Mouse (Mus musculus) limb, embryonic 15.5 days (tissue): Measurements from ENCODE around the gene Idnk. TPM values are rescaled to one million over a fixed set of nuclear protein-coding genes. Genes with fewer than 3 reads are reported as not detected.

Source experiments
- ATAC-seq: fragments of 200-750 bp; cut with Nextera tagmentation; 2 replicates; pipeline ENCODE4 v1.8.0; 2017; ENCODE audit warnings: low read depth, moderate TSS enrichment; ENCODE audit not compliant: insufficient number of reproducible peaks, low FRiP score, low TSS enrichment
- H3K27ac ChIP-seq: fragments of 300-500 bp; sonication (generic); 2 replicates; pipeline ENCODE4 v1.5.1; 2015; ENCODE audit warnings: moderate library complexity, mild to moderate bottlenecking, inconsistent platforms
- H3K27me3 ChIP-seq: fragments of 300-500 bp; sonication (generic); 2 replicates; pipeline ENCODE4 v1.6.1; 2015; ENCODE audit warnings: inconsistent platforms
- H3K36me3 ChIP-seq: fragments of 300-500 bp; sonication (generic); 2 replicates; pipeline ENCODE4 v1.6.1; 2015; ENCODE audit warnings: inconsistent platforms
- H3K4me1 ChIP-seq: fragments of 300-500 bp; sonication (generic); 2 replicates; pipeline ENCODE4 v1.6.1; 2015; ENCODE audit warnings: inconsistent platforms
- H3K4me2 ChIP-seq: fragments of 300-500 bp; sonication (generic); 2 replicates; pipeline ENCODE4 v1.6.1; 2015; ENCODE audit warnings: mild to moderate bottlenecking, inconsistent platforms
- H3K4me3 ChIP-seq: fragments of 300-500 bp; sonication (generic); 2 replicates; pipeline ENCODE4 v1.5.1; 2015; ENCODE audit warnings: mild to moderate bottlenecking, inconsistent platforms
- H3K9ac ChIP-seq: fragments of 300-500 bp; sonication (generic); 2 replicates; pipeline ENCODE4 v1.6.1; 2015; ENCODE audit warnings: inconsistent platforms
- H3K9me3 ChIP-seq: fragments of 300-500 bp; sonication (generic); 2 replicates; pipeline ENCODE4 v1.6.1; 2016; ENCODE audit warnings: inconsistent platforms
- WGBS: fragments of 180-500 bp; shearing (Covaris S2); methylation state at CpG from one replicate; pipeline ENCODE4 v1.1.7; 2015; 5-methylcytosine and 5-hydroxymethylcytosine counted together
- polyA plus RNA-seq: library from polyadenylated mRNA; unstranded; fragments of >200 nt; fragmentation: Nextera tagmentation; extraction: Ambion mirVana; gene quantifications from 2 replicates; pipeline ENCODE4 v1.2.1, GENCODE M21; 2015

The Idnk gene
- 29.3 and 33.0 TPM in 2 replicates for polyA plus RNA-seq

DNA sequence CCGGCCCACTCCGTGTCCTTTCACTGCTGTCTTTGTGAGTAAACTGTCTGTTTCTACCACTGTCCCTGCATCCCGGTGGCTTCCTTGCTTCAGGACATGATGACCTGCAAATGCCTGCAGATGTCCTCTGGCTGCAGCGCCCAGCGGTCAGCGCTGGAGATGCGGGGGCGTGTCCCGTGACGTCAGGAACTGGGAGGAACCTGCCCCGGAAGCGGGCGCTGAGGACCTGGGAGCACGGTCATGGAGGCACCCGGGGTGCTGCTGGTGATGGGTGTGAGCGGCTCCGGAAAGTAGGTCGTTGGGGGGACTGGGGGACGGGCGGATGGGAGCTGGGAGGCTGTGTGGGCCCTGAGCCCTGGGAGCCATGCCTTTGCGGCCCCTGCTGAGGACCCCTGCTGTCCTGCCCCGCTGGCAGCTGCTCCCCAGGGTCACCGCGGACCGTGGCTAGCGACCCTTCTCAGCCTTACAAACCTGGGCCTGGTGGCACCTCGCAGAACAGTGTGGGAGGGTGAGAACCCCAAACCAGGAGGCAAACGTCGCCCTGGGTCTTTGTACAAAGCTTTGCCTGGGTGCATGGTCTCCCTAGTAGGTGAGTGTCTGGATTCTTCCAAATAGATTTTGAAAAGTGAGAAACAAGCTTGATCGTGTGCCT, at the start of gene Idnk:
TSS of gene Idnk (plus strand) at position 203 of the 652 bp plus-strand sequence.
- Histone ChIP-seq H3K36me3 (peaks cover 20% of the 10 kb centered on the region), H3K27ac (peak within 1 kb of the TSS; percentile 69), H3K4me2 (peak within 1 kb of the TSS; percentile 95), H3K9me3 (no peaks in the 10 kb centered on the region), H3K4me3 (peak within 1 kb of the TSS; percentile 86), H3K4me1 (peaks cover 6% of the 10 kb centered on the region), H3K27me3 (no peaks in the 10 kb centered on the region), H3K9ac (peak within 1 kb of the TSS; percentile 76)
- ATAC-seq: peak; percentile 63; the same call in 1 of the 2 replicates
- WGBS: under 1% methylated on average over 30 of the region's 30 CpGs

DNA sequence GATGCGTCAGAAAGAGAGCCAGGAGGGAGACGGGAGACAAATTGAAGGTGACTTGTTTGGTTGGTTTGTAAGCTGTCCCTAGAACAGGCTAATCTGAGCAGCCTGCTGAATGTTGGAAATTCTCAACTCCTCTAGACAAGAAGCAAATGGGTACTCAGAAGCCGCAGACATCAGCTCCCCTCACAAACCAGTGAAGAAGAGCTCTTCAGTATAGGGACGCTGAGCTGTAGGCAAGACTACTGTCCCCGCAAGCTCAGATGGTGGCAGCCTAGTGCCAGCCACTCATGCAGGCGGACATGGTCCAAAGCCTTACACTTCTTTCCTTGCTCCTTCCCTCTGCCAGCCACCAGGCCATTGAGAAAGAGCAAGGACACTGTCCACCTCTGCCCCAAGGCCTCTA, 46.1 kb upstream of the Idnk start:
- Histone ChIP-seq H3K27ac (no peak overlapping the region), H3K27me3 (no peaks in the 10 kb centered on the region), H3K9ac (no peak overlapping the region), H3K9me3 (no peaks in the 10 kb centered on the region), H3K4me1 (peaks cover 25% of the 10 kb centered on the region), H3K36me3 (no peaks in the 10 kb centered on the region; the same call in 1 of the 2 replicates), H3K4me2 (no peak overlapping the region), H3K4me3 (no peak overlapping the region)
- whole genome bisulfite sequencing: 92% methylated on average over 6 of the region's 6 CpGs
- ATAC-seq: no peak

- Histone ChIP-seq H3K27ac (no peak overlapping the region), H3K4me1 (peaks cover 25% of the 10 kb centered on the region)
- WGBS: 57% methylated on average over 10 of the region's 10 CpGs
Observed at GRCm38 (mm10) chr13:58112191-58112590, 45.3 kb upstream of the Idnk start.

DNA sequence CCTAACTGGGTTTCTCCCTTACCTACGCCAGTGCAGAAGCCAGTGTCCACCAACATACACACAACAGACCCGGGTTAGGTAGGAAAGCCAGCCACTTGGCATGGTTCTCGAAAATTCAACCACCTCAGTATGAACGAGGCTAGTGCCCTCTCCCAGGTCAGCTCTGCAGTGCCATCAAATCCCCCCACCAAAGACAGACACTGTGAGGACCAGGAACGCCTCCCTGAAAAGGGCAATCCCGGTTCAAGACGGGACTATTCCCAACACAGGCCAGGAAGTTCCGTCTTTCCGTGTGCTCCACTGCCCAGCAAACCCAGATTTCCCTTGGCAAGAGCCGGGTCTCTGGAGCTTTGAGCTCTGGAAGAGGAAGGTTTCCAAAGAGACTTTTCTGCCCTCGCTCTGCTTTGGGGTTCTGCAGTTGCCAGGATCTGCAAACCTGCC, 44.8 kb upstream of the Idnk start:
- Histone ChIP-seq H3K9me3 (no peaks in the 10 kb centered on the region), H3K4me2 (peak overlapping the region; percentile 86), H3K9ac (peak overlapping the region; percentile 45), H3K27me3 (no peaks in the 10 kb centered on the region), H3K4me3 (peak overlapping the region; percentile 55), H3K27ac (peak overlapping the region; percentile 78), H3K36me3 (no peaks in the 10 kb centered on the region), H3K4me1 (peaks cover 25% of the 10 kb centered on the region)
- ATAC-seq: no peak
- 15% methylated on average over 11 of the region's 11 CpGs for WGBS

More at GRCm38 (mm10) chr13:58112191-58112590, 45.3 kb upstream of the Idnk start:
- Histone ChIP-seq H3K4me2 (peak overlapping the region; percentile 86), H3K9ac (peak overlapping the region; percentile 45; the same call in 1 of the 2 replicates), H3K27me3 (no peaks in the 10 kb centered on the region), H3K9me3 (no peaks in the 10 kb centered on the region), H3K36me3 (no peaks in the 10 kb centered on the region), H3K4me3 (peak overlapping the region; percentile 55)
- no peak for ATAC-seq

DNA sequence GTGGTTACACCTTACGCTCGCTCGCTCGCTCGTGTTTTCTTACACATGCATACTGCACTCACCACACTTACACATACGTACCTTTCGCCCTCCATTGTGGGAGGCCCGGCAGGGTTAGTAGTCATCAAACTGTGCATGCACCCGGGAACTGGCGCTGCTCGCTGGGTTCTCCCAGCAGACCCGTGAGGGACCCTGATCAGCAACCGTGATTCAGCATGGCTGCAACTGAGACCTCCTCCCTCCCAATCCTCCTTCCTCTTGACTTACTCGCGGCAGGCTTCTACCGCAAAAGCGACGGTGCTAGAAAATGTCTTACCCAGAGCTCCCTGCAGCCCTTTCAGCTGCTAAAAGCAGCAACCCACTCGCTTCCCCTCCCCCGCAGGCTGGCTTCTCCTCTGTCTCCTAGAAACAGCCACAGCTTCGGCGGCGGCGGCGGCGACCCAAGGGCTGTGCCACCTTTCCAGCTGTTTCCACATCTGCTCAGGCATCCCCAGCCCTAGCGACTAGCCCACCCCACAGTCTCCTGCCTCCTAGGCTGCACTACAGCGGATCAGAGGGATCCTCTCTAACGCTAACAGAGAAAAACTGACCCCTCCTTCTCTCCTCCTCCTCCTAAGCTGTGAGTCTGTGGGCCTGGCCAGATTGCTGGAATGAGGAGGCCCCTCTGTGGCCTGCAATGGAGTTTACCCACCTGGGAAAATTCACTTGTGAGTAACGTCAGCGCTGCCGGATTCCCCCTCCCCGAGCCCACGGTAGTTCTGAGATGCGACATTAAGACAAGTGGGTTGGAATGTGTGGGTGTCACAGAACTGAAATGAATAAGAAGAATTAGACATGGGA, 44.2 kb upstream of the Idnk start, which contains the start of gene Klhl3:
TSS of gene Klhl3 (minus strand) at position 532 of the 840 bp plus-strand sequence.
- peak within 1 kb of the TSS; percentile 55 for H3K4me3 ChIP-seq
- peak within 1 kb of the TSS; percentile 86 for H3K4me2 ChIP-seq
- no peaks in the 10 kb centered on the region for H3K9me3 ChIP-seq
- H3K9ac ChIP-seq: peak within 1 kb of the TSS; percentile 45
- under 1% methylated on average over 35 of the region's 35 CpGs for WGBS
- H3K4me1 ChIP-seq: peaks cover 25% of the 10 kb centered on the region
- peak within 1 kb of the TSS; percentile 78 for H3K27ac ChIP-seq
- no peaks in the 10 kb centered on the region for H3K36me3 ChIP-seq
- peak; percentile 67; the same call in 1 of the 2 replicates for ATAC-seq
- H3K27me3 ChIP-seq: no peaks in the 10 kb centered on the region

DNA sequence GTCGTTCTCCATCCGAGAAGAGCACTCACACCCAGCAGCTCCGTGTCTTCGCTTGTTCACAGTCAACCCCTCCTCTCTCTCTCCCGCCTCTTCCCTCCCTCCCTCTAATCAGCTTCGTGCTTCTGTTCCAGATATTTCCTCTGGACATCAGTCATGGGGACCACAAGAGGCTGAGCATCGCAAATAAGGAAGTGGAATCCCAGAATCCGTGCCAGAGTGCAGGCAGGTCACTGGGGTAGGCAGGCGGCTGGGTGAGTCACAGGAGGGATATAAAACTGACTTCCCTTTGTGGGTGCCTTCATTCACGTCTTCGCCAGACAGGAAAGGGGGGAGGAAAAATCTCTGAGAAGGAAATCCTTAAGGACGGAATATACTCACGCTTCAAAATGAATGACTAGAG, 42.2 kb upstream of the Idnk start:
- ATAC-seq: no peak
- no peak overlapping the region for H3K27ac ChIP-seq

GRCm38 (mm10) chr13:58116801-58117200, 40.6 kb upstream of the Idnk start:
- Histone ChIP-seq H3K27me3 (no peaks in the 10 kb centered on the region), H3K27ac (no peak overlapping the region), H3K4me3 (no peak overlapping the region), H3K9ac (no peak overlapping the region), H3K9me3 (no peaks in the 10 kb centered on the region), H3K4me1 (peaks cover 18% of the 10 kb centered on the region), H3K36me3 (no peaks in the 10 kb centered on the region), H3K4me2 (no peak overlapping the region)
- ATAC-seq: no peak
- WGBS: 68% methylated on average over 2 of the region's 2 CpGs

More for the DNA sequence above, 42.2 kb upstream of the Idnk start:
- WGBS: 26% methylated on average over 13 of the region's 13 CpGs
- Histone ChIP-seq H3K9ac (no peak overlapping the region), H3K27me3 (no peaks in the 10 kb centered on the region), H3K4me3 (no peak overlapping the region), H3K9me3 (no peaks in the 10 kb centered on the region), H3K4me1 (peaks cover 23% of the 10 kb centered on the region), H3K4me2 (no peak overlapping the region), H3K36me3 (no peaks in the 10 kb centered on the region)

DNA sequence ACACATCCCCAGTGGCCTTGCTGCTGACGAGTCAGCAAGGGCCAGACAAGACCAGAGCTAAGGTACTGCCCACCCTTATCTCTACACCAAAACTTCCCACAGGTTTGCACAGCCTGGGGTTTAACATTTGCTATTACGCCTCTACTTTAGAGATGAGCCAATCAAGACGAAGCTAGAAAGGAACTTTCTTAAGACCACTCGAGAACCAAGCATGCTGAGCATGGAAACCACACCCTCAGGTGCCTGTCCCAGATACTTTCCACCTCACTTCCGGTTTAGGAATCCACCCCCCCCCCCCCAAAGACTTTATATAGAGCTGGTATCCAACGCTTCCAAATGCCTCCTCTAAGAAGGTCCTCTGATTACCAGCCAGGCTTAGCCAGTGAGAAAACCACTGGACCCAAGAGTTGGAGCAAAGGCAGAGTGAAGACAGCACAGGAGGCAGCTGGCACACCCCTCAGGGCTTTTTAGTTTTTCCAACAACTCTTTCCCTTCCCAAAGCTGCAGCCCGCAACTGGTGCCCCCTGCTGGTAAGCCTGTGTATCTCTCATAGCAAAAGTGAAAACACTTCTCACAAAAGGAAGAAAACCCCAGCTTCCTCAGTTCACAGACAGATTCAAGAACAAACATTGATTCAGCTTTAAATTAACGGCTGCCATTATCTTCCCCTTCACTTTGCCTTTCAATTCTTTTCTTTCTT, 40.0 kb upstream of the Idnk start:
- Histone ChIP-seq H3K27me3 (no peaks in the 10 kb centered on the region), H3K4me1 (peaks cover 11% of the 10 kb centered on the region), H3K4me2 (no peak overlapping the region), H3K9me3 (no peaks in the 10 kb centered on the region), H3K9ac (no peak overlapping the region), H3K4me3 (no peak overlapping the region), H3K27ac (no peak overlapping the region), H3K36me3 (no peaks in the 10 kb centered on the region)
- no peak for ATAC-seq
- WGBS: 63% methylated on average over 8 of the region's 8 CpGs

GRCm38 (mm10) chr13:58122786-58123297, 34.6 kb upstream of the Idnk start:
- H3K9me3 ChIP-seq: no peaks in the 10 kb centered on the region
- 0 out of 2 replicates have a peak, but pooled peaks cover 2% of the 10 kb centered on the region for H3K36me3 ChIP-seq
- H3K4me2 ChIP-seq: no peak overlapping the region
- H3K9ac ChIP-seq: no peak overlapping the region
- peaks cover 10% of the 10 kb centered on the region; the same call in 1 of the 2 replicates for H3K4me1 ChIP-seq
- 55% methylated on average over 10 of the region's 10 CpGs for WGBS
- ATAC-seq: no peak
- H3K27me3 ChIP-seq: no peaks in the 10 kb centered on the region
- H3K27ac ChIP-seq: no peak overlapping the region
- H3K4me3 ChIP-seq: no peak overlapping the region

DNA sequence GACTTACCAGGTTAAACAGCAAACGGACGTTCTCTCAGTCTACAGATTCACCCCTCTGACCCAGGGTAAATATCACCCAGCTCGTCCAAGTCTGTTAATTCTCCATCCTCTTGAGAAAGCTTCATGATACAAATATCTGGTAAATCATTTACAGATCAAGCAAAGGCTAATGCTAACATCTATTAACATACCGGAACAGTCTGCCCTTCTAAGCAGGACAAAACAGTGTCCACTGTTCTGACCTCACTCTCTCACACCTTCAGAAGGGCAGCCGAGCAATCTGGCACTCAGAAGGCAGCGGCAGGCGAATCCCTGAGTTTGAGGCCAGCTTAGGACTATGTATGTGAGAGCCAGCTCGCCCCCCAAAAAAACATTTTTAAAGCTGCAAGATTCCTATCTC, 34.1 kb upstream of the Idnk start:
- no peaks in the 10 kb centered on the region for H3K9me3 ChIP-seq
- no peak overlapping the region for H3K4me3 ChIP-seq
- H3K27ac ChIP-seq: no peak overlapping the region
- no peaks in the 10 kb centered on the region for H3K27me3 ChIP-seq
- H3K4me2 ChIP-seq: no peak overlapping the region
- peaks cover 10% of the 10 kb centered on the region; the same call in 1 of the 2 replicates for H3K4me1 ChIP-seq
- H3K9ac ChIP-seq: no peak overlapping the region
- 73% methylated on average over 8 of the region's 8 CpGs for whole genome bisulfite sequencing
- 0 out of 2 replicates have a peak, but pooled peaks cover 2% of the 10 kb centered on the region for H3K36me3 ChIP-seq
- no peak for ATAC-seq

DNA sequence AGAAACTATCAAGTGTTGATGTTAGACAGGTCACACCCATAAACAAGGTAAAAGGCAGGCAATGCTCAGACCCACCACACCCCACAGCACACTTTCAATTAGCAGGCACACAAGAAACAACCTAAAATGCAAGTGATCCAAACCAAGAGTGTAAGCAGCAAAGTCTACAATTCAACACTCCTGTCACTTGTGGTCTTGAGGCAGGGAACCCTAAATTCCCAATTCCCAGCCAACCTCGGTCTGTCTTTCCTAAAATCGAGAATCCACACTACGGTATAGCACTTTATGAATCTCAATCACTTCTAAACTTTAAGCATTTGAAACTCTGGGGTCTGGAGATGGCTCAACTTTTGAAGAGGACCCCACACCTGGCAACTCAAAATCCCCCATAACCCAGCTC, 33.2 kb upstream of the Idnk start:
- Histone ChIP-seq H3K27me3 (no peaks in the 10 kb centered on the region), H3K4me3 (no peak overlapping the region), H3K9me3 (no peaks in the 10 kb centered on the region), H3K4me1 (peaks cover 10% of the 10 kb centered on the region; the same call in 1 of the 2 replicates), H3K9ac (no peak overlapping the region), H3K36me3 (0 out of 2 replicates have a peak, but pooled peaks cover 2% of the 10 kb centered on the region), H3K4me2 (no peak overlapping the region), H3K27ac (no peak overlapping the region)
- WGBS: 82% methylated on average over 3 of the region's 3 CpGs
- ATAC-seq: no peak
